Mouse (Mus musculus) bone marrow, adult 2 months (tissue): ENCODE measurements around the gene Nfil3.

ENCODE experiments used
- CTCF ChIP-seq: fragments of 200-500 bp; IDR thresholded peaks from 2 replicates; pipeline ENCODE4 v1.5.1; 2011; ENCODE audit warnings: low read length, control low read depth; ENCODE audit not compliant: control insufficient read depth, insufficient read depth
- POLR2A ChIP-seq: fragments of 200-500 bp; IDR thresholded peaks from 2 replicates; pipeline ENCODE4 v1.6.1; 2011; ENCODE audit warnings: low read depth, mild to moderate bottlenecking, control low read depth, low read length, borderline replicate concordance; ENCODE audit not compliant: control insufficient read depth

- TF ChIP-seq CTCF, result no peak
- no peak for TF ChIP-seq POLR2A
Measured at GRCm38 (mm10) chr13:52918333-52918732, 62.5 kb downstream of the Nfil3 start.
